Mouse (Mus musculus) brain, adult 2 months (tissue): ENCODE data around the gene Lrfn3.

Experiments used
- DNase-seq: peaks from one replicate; pipeline ENCODE4 v3.0.0; 2011; ENCODE audit warnings: low read depth, low spot score

Lrfn3 gene

DNA sequence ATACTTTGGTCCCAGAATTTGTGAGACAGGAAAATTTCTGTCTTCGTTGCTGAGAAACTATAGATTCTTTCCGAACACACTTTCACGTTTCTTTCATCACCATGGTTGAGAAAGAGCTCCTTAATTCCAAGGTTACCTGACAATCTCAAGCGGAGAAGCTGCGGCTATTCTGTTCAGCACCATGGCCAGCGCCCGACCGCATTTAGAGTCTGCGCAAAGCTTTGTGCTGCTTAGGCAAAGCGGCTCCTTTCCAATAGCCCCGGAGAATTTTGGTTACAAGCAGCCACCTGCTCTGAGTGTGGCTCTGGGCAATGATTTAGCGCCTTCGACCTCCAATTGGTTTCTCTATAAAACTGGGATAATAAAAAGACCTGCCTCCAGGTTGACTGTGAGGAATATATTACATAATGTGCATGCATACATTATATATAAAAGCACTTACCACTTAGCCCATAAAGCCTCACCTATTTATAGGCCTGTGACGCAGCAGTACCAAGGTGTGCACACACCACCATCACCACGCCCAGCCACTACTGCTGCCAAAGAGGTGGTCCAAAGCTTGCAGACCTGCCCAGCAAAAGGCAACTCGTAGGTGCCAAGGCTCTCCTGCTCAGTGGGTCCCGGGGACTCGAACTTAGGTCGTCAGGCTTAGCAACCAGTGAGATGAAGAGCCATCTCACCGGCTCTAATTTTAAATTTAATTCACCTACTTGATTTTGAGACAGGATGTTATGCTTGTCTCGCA is 15.8 kb downstream of the Lrfn3 start:
- no peak for DNase-seq

DNA sequence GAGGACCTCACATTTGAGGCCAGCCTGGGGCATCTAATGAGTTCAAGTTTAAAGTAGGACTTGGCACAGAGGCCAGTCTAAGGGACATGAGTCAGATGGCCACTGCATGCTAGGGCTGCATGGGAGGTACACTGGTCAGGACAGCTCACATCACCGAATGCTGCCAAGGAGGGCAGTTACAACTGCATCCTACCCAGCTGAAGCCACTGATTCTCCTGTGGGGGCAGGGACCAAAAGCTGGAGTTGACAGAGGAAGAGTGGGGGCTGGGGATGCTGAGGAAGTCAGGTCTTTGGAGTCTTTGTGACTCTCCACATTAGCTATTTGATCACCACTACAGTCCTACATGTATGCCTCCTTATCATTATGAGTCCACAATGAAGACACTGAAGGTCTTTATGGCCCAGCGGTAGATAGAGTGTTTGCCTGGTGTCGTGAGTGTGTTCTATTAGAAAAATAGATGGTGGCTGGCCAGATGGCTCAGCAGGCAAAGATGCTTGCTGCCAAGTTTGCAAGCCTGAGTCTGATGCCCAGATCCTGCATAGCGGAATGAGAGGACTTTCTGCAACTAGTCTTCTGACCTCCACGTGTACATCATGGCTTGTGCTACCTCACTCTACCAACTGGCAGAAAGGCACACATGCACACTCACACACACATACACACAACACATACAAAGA is 23.0 kb downstream of the Lrfn3 start:
- DNase-seq: peak; percentile 86

DNA sequence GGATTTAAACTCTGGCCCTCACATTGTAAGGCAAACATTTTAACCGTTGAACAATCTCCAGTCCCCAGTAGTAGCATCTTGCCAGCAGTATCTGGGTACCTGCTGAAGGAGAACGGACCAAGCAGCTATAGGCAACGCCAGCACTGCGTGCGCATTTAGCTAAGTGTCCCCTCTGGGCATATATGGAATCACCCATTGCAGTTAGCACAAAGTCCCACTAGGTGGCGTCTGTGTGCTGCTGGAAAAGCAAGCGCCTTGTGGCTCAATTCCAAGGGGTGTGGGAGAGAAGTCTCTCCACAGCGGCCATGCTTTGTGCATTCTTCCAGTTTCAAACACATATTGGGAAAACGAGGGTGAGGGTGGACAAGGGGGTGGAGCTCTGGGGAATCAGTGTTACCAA is 26.2 kb downstream of the Lrfn3 start:
- peak; percentile 98 for DNase-seq

DNA sequence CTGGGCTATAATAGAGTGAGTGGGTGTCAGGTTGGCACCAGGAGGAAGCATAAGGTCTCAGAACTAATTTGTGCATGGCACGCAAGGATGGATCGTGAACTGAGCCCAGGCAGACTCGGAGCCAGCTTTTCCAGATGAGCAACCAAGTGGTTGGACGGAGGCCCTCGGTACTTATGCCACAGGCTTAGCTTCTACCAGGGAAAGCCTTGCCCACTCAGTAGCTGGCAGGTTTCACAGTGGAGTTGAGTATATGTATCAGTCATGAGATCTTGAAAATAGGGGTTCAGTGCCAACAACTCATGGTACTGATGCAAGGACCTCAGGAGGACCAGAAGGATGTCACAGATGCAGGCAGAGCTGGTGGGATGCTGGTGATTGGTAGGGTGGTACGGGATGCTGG is 26.9 kb downstream of the Lrfn3 start:
- peak; percentile 62 for DNase-seq

DNA sequence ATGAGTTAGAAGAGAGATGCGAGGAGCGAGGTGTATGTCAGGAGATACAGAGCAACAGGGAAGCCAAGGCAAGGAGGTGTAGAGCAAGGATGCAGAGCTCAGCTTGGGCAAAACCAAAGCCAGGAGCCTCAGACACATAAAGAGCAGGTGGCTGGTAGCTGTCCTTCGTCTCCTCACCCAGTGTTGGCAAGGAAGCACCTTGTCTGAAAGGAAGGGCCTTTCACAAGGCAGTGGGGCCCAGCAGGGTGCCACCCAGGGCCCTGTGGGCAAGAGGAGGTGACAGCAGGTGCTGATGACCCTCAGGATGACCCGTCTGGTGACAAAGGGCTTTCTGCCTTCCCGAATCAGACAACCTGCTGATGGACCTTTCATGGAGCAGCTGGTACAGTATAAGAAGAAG is 28.0 kb downstream of the Lrfn3 start:
- no peak for DNase-seq

DNA sequence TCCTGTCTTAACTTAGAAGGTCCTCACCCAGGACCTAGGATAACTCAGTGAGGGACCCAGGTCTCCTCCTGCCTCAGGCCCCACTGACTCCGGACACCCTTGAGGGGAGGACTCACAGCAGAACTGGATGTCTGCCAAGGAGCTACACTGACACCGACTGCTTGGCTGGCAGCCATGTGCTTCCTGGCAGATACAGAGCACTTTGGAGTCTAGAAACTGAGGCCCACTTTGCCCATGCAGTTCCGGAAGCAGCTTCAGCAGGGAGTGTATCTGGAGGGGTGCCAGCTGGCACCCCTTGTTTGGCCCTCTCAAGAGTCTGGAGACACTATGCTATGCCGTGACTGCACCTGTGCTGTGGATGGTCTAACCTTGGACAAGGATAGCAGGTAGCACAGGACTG is 29.1 kb downstream of the Lrfn3 start:
- DNase-seq: peak; percentile 93

DNA sequence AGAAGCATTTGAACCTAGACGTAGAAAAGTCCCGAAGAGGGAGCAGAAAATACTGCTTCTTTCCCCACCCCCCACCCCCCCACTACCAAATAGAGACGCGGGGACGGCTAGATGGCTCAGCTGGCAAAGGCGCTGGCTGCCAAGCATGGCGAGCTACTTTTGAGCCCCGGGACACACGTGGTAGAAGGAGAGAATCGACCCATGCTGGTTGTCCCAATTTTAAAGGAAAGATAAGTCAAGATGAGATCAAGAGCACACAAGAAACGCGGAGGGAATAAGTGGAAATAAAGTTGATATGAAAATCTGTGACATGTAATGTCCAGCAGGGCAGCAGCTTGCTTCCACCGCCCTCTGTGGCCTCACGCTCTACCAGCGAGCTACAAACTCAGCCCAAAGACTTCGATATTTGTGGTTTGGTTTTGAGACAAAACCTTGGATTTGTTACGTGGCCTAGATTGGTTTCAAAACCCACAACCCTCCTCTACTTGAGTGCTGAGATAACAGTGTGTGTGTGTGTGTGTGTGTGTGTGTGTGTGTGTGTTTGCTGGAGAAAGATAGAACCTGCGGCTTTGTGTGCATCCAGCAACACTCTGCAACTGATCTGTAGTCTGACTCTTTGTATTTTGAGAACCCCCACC is 29.8 kb downstream of the Lrfn3 start:
- DNase-seq: peak; percentile 43

DNA sequence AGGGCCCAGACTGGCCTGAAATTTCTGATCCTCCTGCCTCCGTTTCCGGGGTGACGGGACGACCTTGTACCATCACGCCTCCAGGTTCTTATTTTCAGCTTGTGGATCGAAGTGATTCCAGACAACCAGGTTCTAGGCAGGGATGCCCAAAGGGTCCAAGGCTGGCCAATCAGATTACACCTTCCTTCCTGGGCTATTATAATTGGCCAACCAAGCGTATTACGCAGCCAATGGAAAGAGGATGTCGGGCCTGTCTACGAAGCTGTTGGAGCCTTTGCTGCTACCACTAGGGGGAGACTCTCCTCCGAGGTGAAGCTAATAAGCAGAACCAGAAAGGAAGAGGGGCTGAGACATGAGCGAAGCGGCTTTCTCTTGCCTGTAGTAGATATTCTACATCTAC is 30.7 kb downstream of the Lrfn3 start:
- DNase-seq: peak; percentile 100

DNA sequence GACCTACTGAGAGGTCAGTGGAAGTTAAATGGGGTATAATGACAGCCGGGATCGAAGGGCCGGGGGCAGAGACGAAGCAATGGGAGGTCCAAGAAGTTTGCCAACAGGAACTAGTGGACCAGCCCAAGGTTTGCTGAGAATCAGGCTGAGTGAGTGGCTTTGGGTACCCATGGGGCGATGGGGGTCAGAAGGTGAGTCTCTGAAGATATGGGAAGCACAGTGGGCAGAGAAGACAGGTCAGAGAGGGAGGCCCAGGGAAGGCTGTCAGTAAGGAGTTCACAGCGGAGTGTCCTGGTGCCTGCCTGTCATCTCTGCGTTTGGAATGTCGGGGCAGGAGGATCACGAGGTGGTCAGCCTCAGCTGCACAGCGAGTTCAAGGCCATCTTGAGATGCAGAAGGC is 34.2 kb downstream of the Lrfn3 start:
- DNase-seq: no peak

DNA sequence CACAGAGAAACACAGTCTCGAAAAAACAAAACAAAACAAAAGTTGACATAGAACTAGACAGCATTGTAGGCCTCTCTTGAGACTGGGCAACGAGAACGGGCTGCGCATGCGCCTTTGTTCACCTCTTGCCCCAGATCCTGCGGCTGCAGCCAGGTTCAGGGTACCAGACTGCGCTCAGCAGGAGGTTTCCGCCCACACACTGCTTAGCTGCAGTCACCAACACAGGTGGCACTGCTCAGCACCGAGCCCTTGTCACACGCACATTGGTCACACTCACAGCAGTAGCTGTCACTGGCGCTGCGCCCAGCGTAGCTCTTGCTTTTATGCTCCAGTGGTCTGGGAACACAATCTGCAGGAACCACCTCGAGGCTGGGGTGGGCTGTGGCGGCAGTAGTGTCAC is 35.4 kb downstream of the Lrfn3 start:
- peak; percentile 98 for DNase-seq

DNA sequence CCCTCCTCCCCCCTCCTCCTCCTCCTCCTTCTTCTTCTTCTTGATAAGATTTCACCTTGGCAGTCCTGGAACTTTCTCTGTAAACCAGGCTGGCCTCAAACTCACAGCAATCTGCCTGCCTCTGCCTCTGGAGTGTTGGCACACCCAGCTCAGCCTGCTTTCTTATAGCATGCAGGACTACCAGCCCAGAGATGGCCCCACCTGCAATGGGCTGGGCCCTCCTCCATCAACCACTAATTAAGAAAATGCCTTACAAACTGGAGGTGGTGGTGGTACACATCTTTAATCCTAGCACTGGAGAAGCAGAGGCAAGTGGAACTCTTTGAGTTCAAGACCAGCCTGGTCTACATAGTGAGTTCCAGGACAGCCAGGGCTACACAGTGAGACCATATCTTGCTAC is 36.1 kb downstream of the Lrfn3 start:
- DNase-seq: no peak

DNA sequence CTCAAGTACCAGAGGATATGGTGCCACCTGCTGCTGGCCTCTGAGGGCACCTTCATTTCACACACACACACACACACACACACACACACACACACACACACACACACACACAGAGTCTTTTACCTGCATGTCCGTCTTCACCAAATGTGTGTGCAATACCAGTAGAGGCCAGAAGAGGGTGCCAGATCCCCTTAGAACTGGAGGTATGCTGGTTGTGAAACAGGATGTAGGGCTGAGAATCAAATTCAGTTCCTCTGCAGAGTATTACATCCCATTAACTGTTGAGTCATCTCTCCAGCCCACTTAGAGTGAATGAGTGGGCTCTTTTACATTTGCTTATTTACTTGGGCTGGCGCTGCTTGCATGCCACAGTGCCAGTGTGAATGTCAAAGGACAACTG is 37.2 kb downstream of the Lrfn3 start:
- no peak for DNase-seq

DNA sequence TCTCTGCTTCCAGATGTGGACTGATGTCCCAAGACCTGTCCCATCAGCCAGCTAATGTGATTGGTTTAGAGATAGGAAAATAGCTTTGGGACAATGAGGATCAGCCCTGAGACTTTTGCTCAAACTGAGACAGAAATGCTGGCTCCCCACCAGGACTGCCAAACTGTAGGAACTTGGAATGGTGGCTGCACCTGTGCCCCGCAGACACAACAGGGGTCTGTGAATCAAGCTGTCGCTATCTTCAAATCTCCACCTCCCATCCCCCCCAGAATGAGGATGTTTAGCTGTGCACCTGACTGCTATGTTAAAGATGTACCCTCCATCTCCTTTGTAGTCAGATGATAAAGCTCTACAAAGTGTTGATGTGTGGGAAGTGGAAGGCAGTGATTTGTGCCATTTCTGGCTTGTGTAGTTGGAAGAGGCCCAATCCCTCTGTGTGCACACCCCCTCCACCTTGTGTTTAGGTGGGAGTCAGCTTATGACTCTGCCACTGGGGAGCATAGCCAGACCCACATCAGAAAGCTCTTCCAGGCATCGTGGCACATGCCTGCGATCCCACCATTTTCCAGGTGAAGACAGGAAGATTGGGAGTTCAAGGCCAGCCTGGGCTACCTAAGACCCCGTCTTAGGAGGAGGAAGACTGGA is 38.1 kb downstream of the Lrfn3 start:
- peak; percentile 87 for DNase-seq

DNA sequence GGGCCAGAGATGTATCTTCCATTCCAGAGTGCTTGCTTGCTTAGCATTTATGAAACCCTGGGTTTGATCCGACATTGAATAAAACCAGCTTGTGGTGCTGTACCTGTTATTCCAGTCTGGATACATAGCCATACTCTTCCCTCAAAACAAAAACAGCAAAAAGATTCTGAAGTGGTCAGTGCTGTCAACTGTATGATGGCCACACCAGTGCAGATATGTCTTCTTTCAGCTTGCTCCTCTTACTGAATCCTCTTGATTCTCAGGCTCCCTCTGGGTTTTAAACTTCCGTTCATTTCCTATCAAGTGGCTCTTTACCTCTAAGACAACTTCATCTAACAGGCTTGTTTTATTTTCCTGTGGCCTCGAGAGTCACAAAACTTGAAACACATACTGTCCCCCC is 38.8 kb downstream of the Lrfn3 start, which contains the start of gene Sdhaf1:
Gene Sdhaf1 (minus strand): TSS at position 101 of the 400 bp plus-strand sequence.
- no peak for DNase-seq

DNA sequence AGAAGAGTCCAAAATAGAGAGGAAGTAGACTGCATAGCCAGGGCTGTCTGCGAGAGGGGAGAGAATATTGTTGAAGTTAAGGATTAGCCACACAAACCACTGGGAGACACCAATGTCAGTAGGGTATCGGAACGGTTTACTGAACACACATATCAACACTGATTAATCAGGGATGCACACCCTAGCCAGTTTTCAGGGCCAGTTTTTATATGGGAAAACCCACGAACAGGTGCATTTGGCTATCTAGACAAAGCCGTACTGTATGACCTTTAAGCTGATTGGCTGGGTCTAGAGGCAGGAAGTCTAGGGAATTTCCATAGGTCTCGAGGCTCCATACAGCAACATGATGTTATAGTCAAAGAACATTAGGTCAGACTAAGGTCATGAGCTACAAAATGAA is 39.7 kb downstream of the Lrfn3 start:
- no peak for DNase-seq

DNA sequence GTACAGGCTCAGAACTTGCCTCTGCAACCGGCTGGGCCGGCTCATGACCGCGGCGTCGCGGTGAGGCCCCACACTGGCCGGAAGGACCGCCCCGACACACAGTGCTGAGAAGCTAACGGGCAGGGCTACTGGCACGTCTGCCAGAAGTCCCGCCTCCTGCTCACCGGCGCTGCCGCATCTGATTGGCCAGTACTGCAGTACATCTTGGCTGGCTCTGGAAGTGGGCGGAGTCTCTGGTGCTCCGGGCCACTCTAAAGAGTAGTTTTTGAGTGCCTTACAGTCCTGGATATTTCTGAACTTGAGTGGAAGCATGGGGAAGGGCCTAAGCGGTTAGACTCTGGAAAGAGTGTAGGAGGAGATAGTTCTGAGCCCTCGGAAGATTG is 40.3 kb downstream of the Lrfn3 start:
- peak; percentile 100 for DNase-seq

DNA sequence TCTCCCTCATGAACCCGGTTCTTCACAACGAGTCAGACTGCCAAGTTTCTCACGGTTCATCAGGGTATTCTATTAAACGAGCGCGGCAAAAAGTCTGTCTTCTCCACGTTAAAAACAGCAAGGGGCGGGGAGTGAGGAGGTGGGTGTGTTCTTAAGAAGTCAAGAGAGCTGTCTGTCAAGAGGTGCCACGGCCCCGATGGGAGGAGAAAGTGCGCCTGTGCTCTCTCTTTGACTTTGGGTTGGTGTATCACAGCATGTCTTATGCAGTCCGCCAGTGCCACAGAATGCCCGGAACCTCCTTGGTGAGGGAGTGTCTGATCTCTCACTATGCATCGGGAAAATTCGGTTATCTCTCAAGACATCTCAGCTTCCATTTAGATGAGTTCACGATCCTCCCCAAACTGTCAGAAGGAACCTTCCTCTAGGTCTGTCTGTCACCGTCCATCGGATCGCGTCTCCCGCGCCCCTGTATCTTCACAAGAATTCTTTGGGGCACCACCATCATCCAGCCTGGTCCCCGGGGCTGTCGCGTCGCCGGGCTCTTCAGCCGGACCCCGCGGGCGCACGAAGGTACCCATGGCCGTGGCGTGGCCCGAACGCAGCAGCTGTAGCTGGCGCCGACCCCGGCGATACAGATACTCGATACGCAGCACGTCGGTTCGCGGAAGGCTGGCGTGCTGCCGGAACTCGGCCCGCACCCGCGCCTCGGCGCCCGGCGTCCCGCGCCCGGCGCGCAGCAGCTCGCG is 40.9 kb downstream of the Lrfn3 start, which contains the start of gene E130208F15Rik:
Gene E130208F15Rik (plus strand): TSS at position 202 of the 746 bp plus-strand sequence.
- DNase-seq: peak; percentile 96

DNA sequence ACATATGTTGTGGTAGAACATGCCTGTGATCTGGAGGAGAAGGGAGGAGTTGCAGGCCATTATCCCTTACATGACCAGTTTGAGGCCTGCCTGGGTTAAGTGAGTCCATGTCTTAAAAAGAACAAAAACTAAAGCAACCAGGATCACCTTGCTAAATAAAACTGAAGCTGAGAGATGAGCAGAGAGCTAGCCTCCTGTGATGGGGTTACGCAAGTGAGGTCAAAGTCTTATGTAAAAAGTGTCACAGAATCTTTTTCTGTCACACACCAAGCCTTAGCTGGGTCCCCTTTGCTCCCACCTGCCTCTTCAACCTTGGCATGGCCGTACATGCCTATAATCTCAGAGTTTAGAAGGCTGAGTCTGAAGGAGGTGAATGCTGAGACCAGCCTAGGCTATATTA is 41.6 kb downstream of the Lrfn3 start:
- no peak for DNase-seq

DNA sequence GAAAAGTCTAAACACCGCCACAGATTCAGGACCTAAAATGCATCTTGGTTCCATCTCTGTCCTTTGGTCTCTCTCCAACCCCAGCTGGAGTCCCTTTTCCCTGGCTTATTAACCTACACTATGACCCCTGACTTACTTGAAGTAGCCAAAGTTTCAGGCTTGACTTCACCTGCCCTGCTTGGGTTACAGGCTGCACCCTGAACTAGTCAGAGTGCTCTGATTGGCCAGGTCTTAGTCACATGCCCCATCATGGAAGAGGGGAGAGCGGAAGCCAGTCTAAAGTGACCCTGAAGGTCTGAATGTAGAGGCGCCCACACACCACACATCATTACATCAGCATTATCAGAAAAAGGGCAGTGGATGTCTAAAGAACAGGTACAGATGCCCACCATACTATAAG is 44.4 kb downstream of the Lrfn3 start:
- no peak for DNase-seq

DNA sequence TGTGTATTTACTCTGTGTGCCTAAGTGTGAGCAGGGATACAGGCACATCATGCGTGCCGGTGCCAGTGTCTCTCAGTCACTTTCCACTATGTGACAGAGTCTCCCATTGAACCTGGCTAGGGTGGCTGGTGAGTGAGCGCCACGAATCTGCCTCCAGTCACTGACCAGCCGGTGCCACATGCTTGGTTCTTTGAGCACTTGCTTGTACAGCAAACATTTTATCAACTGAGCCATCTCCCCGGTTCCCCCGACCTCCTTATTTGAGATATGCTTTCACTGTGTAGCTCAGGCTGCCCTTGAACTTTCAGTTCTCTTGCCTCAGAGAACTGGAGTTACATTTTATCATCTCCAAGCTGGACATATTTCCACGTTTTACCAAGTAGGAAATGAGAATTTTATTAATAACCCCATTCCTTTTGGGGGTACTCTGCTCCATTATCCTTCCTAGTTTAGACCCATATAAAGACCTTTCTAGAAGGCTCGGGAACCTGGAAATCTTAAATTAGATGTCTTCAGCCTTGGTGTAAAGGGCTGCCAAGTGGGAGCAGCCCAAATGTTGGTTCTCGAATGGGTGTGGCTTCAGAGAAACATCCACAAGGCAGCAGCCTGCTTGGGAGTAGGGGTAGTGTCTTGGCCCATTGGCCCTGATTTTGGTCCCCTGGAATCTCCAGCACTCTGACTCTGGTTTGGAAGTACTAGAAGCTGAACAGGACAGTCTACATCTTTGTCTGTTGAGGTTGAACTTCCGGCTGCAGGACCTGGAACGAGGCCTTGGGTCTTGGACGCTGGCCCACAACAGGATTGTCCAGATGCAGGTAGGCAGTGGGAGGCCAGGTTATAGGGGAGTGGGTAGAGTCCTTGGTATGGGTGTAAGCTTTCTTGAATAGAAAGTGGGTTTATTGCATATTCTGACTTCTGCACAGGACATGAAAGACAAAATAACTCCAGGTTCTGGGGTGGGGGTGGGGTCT is 46.7 kb downstream of the Lrfn3 start:
- no peak for DNase-seq
